Mouse (Mus musculus) heart, embryonic 12.5 days (tissue): Measurements from ENCODE around the gene Tent4b. TPM values are rescaled to one million over a fixed set of nuclear protein-coding genes. Genes with fewer than 3 reads are reported as not detected.

Experiments
- ATAC-seq: fragments of 200-750 bp; cut with Nextera tagmentation; 2 replicates; pipeline ENCODE4 v1.8.0; 2017; ENCODE audit warnings: moderate TSS enrichment, moderate library complexity; ENCODE audit not compliant: insufficient number of reproducible peaks, low FRiP score
- H3K27ac ChIP-seq: fragments of 300-500 bp; sonication (generic); 2 replicates; pipeline ENCODE4 v1.5.1; 2016; ENCODE audit warnings: mild to moderate bottlenecking, moderate library complexity; ENCODE audit not compliant: poor library complexity, severe bottlenecking
- H3K27me3 ChIP-seq: fragments of 300-500 bp; sonication (generic); replicated peaks from 2 replicates; pipeline ENCODE4 v1.6.1; 2016; ENCODE audit warnings: mild to moderate bottlenecking, moderate library complexity
- H3K36me3 ChIP-seq: fragments of 300-500 bp; sonication (generic); 2 replicates; pipeline ENCODE4 v1.6.1; 2016; ENCODE audit warnings: mild to moderate bottlenecking, moderate library complexity
- H3K4me1 ChIP-seq: fragments of 300-500 bp; sonication (generic); replicated peaks from 2 replicates; pipeline ENCODE4 v1.6.1; 2016; ENCODE audit warnings: mild to moderate bottlenecking
- H3K4me2 ChIP-seq: fragments of 300-500 bp; sonication (generic); 2 replicates; pipeline ENCODE4 v1.6.1; 2016; ENCODE audit warnings: mild to moderate bottlenecking, moderate library complexity
- H3K4me3 ChIP-seq: fragments of 300-500 bp; sonication (generic); 2 replicates; pipeline ENCODE4 v1.5.1; 2016; ENCODE audit warnings: mild to moderate bottlenecking
- H3K9ac ChIP-seq: fragments of 300-500 bp; sonication (generic); 2 replicates; pipeline ENCODE4 v1.6.1; 2016; ENCODE audit warnings: mild to moderate bottlenecking, moderate library complexity
- H3K9me3 ChIP-seq: fragments of 300-500 bp; sonication (generic); replicated peaks from 2 replicates; pipeline ENCODE4 v1.6.1; 2016; ENCODE audit warnings: mild to moderate bottlenecking, moderate library complexity
- WGBS: fragments of 180-500 bp; shearing (Covaris S2); methylation state at CpG from one replicate; pipeline ENCODE4 v1.1.7; 2016; 5-methylcytosine and 5-hydroxymethylcytosine counted together
- polyA plus RNA-seq: library from polyadenylated mRNA; unstranded; fragments of >200 nt; fragmentation: Nextera tagmentation; extraction: Ambion mirVana; gene quantifications from 2 replicates; pipeline ENCODE4 v1.2.1, GENCODE M21; 2016

The Tent4b gene
- polyA plus RNA-seq, 1 experiment from 2014 or later, result 10.8 TPM

- H3K9me3 ChIP-seq, result no peaks in the 10 kb centered on the region
- H3K4me2 ChIP-seq, result no peak overlapping the region
- H3K27ac ChIP-seq, result no peak overlapping the region
- WGBS, result 74% methylated on average over 4 of the region's 4 CpGs
- H3K4me1 ChIP-seq, result peaks cover 7% of the 10 kb centered on the region; the same call in 1 of the 2 replicates
- ATAC-seq, result no peak
- no peak overlapping the region for H3K4me3 ChIP-seq
- H3K27me3 ChIP-seq, result 0 out of 2 replicates have a peak, but pooled peaks cover 4% of the 10 kb centered on the region
- no peak overlapping the region for H3K9ac ChIP-seq
- H3K36me3 ChIP-seq, result no peaks in the 10 kb centered on the region
These were observed 108.7 kb downstream of the Tent4b start for GRCm38 (mm10) chr8:88307736-88308135.

Other genes starting within 250 kb of the Tent4b start
- 6.3 and 7.6 TPM in 2 replicates for gene Zfp423, start 239.6 kb upstream of the Tent4b start, polyA plus RNA-seq
- gene Cnep1r1, start 80.4 kb upstream of the Tent4b start, polyA plus RNA-seq, result 39.4 and 41.5 TPM in 2 replicates
- gene Heatr3, start 61.4 kb upstream of the Tent4b start, polyA plus RNA-seq, result 31.9 and 33.2 TPM in 2 replicates
- 3.8 and 4.1 TPM in 2 replicates for gene Adcy7, start 73.2 kb downstream of the Tent4b start, polyA plus RNA-seq
- 79.5 and 80.3 TPM in 2 replicates for gene Brd7, start 163.0 kb downstream of the Tent4b start, polyA plus RNA-seq